Mouse (Mus musculus): ENCODE results near the gene Tmem163.

DNA sequence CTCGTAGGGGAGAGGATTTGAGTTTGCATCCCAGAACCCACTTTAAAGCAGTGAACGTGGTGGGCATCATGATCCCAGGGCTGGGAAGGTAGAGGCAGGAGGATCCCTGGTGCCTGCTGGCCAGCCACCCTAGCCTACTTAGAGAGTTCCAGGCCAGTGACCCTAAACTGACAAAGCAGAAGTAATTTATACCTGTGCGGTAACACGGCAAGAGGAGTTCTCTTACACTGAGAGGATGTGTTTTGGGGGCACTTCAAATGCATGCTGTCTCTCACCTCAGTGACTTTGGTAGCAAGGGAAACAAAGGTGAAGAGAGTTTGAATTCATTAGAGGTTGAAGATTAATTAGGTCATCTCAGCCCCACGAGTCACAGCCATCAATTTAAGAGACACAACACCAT is 101.4 kb downstream of the Tmem163 start:
- no peak for TF ChIP-seq CTCF (conservative IDR thresholded peaks at IDR 0.05 in 1 of 2, IDR thresholded peaks at IDR 0.05 in 1 of 2; ENCODE audit: low read depth in 2 of 2, low read length in 2 of 2)
- no peak for TF ChIP-seq POLR2A (IDR thresholded peaks at IDR 0.05; ENCODE audit: low read depth, low read length)
- TF ChIP-seq RCOR1 (conservative IDR thresholded peaks at IDR 0.05; ENCODE audit: low read depth, low read length) = no peak
- no peak for TF ChIP-seq MAX (IDR thresholded peaks at IDR 0.05; ENCODE audit: low read length)
- no peak for TF ChIP-seq KAT2A (IDR thresholded peaks at IDR 0.05; ENCODE audit: insufficient replicate concordance, low read length)
- no peak for TF ChIP-seq USF2 (conservative IDR thresholded peaks at IDR 0.05; ENCODE audit: low read depth, low read length)
- no peak for TF ChIP-seq ZNF384 (IDR thresholded peaks at IDR 0.05; ENCODE audit: low read depth, low read length)
- no peak for TF ChIP-seq USF1 (IDR thresholded peaks at IDR 0.05; ENCODE audit: low read depth, low read length)
- no peak for TF ChIP-seq CHD2 (IDR thresholded peaks at IDR 0.05; ENCODE audit: low read length)
- no peak for TF ChIP-seq HCFC1 (IDR thresholded peaks at IDR 0.05; ENCODE audit: low read depth, low read length)
- TF ChIP-seq JUND (conservative IDR thresholded peaks at IDR 0.05; ENCODE audit: low read depth, low read length) = no peak
